Mouse (Mus musculus) G1E (cell line): ENCODE measurements around the gene Galr3.

Source experiments
- CTCF ChIP-seq: IDR thresholded peaks from 2 replicates; pipeline ENCODE4 v1.5.1; 2012; ENCODE audit warnings: low read depth, low read length, inconsistent platforms, mixed read lengths
- GATA2 ChIP-seq: IDR thresholded peaks from 2 replicates; pipeline ENCODE4 v1.6.1; 2012; ENCODE audit warnings: low read depth, low read length, inconsistent platforms, borderline replicate concordance
- POLR2AphosphoS5 ChIP-seq: IDR thresholded peaks from 2 replicates; pipeline ENCODE4 v1.6.1; 2012; ENCODE audit warnings: low read depth, low read length, inconsistent platforms; ENCODE audit not compliant: insufficient replicate concordance

DNA sequence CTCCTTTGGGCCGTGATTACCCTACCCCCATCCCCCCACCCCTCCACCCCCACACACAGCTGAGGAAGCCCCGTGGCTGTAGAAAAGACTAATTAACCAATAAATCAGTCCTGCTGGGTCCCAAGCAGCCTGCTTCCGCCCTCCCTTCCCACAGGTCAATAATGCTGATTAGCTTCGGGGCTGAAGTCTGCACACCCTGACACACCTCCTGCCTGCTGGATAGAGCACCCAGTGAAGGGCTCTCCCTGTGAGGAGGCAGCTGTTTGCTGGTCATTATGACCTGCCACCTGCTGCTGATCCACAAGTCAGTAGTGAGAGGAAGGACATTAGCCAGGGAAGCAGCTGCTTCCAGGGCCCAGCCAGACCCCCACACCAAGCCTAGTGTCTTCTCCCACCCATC is 3.2 kb downstream of the Galr3 start:
- no peak for TF ChIP-seq CTCF
- no peak for TF ChIP-seq POLR2AphosphoS5
- TF ChIP-seq GATA2 = no peak
